Mouse (Mus musculus) right cerebral cortex, postnatal 4 days (tissue): ENCODE measurements around the gene Mgll.

ENCODE experiments used
- DNase-seq: peaks from one replicate; pipeline ENCODE4 v3.0.0-alpha.2; 2022

Mgll gene

DNA sequence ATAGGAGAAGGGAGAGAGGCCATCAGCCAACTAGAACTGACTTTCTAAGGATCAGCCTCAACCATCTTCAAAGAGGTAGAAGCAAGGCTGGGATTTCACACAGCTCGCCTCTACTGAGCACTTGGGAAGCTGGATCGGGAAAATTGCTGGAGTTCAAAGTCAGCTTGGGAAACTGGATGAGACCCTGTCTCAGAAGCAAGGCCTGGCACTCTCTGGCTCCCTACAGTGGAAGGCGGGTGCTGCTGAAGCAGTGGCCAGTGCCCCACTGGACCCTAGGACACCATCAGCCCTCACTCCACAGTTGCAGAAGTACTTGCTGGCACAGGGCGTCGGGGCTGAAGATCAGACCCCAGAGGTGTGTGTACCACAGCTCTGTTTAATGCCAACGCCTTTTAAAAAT is 133.6 kb downstream of the Mgll start:
- DNase-seq, result no peak

DNA sequence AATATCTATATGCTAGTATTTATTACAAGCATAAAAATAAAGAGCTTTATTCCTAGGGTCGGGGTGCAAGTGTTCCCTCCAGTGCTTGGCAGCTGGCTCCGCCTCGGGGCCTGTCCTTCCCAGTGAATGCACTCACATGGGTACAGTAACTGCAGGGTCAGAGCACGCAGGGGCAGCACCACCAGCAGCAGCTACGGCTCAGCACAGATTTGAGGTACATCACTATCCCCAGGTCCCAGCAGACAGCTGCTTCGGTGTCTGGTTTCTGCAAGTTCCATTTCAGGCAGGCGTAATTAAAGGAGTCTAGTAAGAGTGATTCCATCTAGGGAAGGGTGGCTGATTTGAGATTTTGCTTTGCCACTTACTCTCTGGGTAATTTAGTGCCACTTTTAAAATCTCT is 134.1 kb downstream of the Mgll start:
- no peak for DNase-seq

DNA sequence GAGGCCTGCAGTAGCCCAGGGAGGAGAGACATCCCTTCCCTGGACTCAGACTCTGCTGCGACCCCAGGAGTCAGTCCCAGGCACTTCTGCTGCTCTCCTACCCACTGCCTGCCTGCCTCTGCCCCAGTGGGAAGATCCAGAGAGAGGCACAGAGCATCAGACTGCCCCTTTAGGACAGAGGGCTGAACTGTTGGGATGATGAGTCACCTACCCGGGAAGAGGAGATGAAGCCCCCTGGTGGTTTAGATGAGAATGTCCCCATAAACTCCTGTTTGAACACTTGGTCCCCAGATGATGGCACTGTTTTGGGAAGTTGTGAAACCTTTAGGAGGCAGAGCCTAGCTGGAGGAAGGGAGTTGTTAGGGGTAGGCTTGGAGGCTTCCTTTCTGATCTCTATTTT is 136.7 kb downstream of the Mgll start:
- no peak for DNase-seq

DNA sequence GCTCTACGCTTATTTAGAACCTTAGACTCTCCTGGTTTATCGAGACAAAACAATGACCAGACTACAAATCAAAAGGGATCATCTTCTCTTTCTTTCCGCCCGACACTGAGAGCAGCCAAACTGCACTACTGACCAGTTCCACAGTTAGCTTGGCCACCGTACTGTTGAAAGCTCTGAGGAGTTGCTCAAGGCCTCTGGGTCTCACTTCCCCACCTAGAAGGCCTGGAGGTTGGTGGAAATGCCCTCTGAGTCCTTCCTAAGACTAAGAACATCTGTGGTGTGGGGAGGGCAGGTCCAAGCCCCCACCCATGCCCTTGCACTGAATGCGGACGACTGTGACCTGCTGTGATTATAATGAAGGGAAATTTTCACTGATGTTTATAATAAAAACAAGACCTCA is 141.5 kb downstream of the Mgll start:
- no peak for DNase-seq

DNA sequence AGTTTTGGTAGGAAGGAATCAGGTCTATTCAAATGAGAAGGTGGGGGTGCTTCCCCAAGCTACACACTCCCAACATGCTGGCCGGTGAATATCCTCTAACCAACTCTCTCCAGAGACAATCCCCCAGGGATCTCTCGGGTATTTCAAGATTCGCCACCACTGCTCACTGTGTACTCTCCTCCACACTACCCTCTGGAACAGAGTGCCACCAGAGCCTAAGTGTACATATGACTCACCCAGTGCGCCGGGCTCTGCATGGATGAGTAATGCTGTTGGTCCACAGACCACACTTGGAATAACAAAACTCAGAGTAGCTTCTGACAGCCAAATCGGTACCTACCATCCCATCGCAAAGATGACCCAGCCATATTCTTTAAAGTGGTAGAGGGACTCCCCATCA is 145.2 kb downstream of the Mgll start:
- no peak for DNase-seq

DNA sequence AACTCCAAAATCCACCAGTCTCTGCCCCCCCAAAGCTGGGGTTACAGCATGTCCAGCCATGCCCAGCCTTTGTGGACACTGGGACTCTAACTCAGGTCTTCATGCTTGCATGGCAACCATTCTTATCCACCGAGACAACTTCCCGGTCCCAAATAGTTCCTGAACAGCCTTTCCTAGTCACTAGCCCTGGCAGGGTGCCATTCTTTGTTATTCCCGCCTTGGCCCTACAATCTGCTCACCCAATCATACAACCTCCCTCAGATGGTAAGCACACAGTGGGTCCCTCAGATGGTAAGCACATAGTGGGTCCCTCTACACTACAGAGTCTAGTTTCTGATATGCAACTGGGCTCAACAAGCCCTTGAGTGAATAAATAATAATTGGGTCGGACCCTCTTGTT is 146.4 kb downstream of the Mgll start:
- DNase-seq, result peak; percentile 50

DNA sequence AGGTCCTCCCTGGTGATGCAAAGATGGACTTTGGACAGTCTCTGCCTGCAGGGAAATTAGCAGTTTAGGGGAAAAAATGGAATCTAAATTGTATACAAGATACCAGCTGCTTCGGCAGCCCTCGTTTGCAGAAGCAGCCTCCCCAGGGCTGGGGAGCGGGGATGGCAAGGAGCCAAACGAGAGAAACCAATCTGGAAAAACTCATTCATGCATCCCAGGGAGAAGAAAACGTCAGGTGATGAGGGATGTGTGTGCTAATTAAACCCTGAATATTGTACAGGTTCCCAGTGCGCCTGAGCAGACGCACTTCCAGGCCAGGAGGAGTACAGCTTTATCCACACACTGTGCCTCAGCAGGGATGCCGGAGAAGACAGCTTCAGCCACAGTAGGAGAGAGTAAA is 147.3 kb downstream of the Mgll start:
- peak; percentile 69 for DNase-seq

DNA sequence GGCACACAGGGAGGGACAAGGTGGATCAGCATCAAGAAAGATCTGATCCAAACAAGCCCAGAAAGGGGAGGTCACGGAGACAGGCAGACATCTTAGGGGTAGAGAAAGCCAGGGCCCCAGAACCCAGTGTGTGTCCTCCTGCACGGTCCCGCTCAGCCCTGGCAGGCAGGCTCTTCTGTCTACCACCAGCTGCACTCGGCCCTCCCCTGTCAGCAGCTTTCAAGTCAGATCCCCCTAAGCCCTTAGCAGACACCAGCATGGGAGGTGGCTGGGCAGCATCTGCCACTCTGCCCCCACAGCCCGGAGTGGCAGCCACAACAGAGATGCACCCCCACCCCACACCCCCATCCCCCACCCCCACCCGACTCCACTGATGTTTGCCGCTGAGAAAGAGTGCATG is 148.6 kb downstream of the Mgll start:
- no peak for DNase-seq

DNA sequence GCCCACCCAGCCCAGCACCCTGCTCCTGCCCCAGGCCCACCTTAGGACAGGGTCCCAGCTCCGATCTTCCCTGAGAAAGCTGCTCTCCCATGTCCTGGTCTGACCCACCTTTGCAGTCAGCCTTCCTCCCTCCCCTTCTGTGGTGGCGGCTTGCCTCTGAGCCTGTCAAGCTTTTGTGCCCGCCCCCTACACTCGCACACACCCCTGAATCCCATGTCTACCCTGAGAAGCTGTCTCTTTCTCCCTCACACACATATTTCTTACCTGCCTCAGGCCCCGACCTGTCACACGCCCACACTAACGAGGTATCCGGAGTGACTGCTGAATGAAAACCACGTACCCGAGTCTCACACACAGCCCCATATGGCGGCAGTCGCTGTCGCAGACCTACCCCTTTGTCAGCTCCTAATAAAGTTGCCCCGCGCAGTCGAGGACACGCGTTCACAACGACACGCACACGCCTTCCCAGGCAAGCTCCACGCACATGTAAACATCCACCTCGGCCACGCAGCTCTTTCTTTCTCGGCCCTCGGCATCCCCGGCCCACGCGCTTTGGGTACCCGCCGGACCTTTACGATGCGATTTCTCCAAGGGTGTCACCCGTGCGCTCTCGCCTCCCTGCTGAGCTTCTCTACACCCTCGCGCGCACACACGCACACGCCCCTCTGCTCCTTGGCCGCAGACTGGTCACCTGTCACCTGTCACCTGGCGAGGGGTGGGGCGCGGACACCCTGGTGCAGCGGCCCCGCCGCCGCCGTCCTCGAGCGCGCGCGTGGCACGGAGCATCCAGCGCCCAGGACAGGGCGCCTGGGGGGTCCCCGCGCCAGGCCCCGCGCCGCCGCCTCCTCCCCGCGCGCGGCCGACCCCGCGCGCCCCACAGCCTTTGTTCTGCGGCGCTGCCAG is 150.0 kb downstream of the Mgll start:
- peak; percentile 58 for DNase-seq

DNA sequence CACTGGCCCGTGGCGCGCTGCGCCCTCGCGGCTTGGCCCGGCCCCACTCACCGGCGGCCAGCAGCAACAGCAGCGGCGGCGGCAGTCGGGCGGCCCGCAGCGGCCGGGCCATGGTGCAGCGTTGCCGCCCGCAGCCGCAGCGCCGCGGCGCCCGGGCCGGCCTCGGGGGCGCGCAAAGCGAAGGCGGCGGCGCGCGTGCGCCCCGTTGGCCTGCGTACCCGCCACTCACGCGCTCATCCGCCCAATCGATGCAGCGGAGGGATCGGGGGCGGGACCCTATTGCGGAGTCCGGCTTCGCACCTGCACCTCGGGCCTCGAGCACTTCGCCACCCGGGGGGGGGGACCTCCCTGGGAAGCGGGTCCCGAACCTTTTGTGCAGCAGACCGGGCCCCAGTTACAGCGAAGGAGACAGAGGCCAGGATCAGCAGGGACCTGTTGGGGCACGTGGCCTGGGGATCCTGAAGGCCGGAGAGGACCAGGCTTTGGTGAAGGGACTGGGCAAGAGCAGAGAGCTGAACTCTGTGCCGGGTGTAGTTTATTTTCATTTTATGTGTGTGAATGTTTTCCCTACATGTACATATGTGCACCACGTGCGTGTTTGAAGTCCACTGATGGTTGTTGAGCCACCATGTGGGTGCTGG is 150.8 kb downstream of the Mgll start, which contains the start of gene Podxl2:
Gene Podxl2 (minus strand): TSS at position 177 of the 641 bp plus-strand sequence.
- DNase-seq, result peak; percentile 90
